Mouse (Mus musculus) adrenal gland, adult (tissue): ENCODE measurements around the gene Gm47996.
"Not testable (repeated sequence)": the region's sequence is repeated elsewhere in the genome, so short reads cannot be mapped to it uniquely, and the experiment has no call there.

Experiments used
- DNase-seq, 2 experiments: peaks; one replicate each; pipeline ENCODE4 v3.0.0; 2022 to 2023; ENCODE audit warnings: low spot score in 1 of 2; ENCODE audit not compliant: inconsistent age in 2 of 2

Gene Gm47996

GRCm38 (mm10) chr1:151209824-151210355, at the start of gene Gm47996:
Gene Gm47996, plus strand, starts transcription at chr1:151210131.
- not testable (repeated sequence) for DNase-seq

GRCm38 (mm10) chr1:151166031-151166430, 43.9 kb upstream of the Gm47996 start:
- DNase-seq = no peak

- DNase-seq = no peak
Observed at GRCm38 (mm10) chr1:151167297-151168047, 42.5 kb upstream of the Gm47996 start.

GRCm38 (mm10) chr1:151168637-151169036, 41.3 kb upstream of the Gm47996 start:
- no peak for DNase-seq

GRCm38 (mm10) chr1:151171572-151172461, 38.1 kb upstream of the Gm47996 start:
- DNase-seq = peak; percentile 33 to 71

- peak; percentile 13 to 72 for DNase-seq
Observed at GRCm38 (mm10) chr1:151177030-151177936, 32.6 kb upstream of the Gm47996 start.

GRCm38 (mm10) chr1:151177937-151178271, 32.0 kb upstream of the Gm47996 start:
- no peak for DNase-seq

GRCm38 (mm10) chr1:151178505-151179083, 31.3 kb upstream of the Gm47996 start:
- DNase-seq = no peak

GRCm38 (mm10) chr1:151180167-151180566, 29.8 kb upstream of the Gm47996 start:
- DNase-seq = no peak

GRCm38 (mm10) chr1:151182266-151182665, 27.7 kb upstream of the Gm47996 start, which contains the start of gene Gm47985:
Gene Gm47985, plus strand, starts transcription at chr1:151182537.
- DNase-seq = not testable (repeated sequence)

- DNase-seq = not testable (repeated sequence)
Observed at GRCm38 (mm10) chr1:151186186-151186585, 23.7 kb upstream of the Gm47996 start.

- DNase-seq = not testable (repeated sequence)
Observed at GRCm38 (mm10) chr1:151186879-151187424, 23.0 kb upstream of the Gm47996 start.

GRCm38 (mm10) chr1:151188469-151188868, 21.5 kb upstream of the Gm47996 start:
- DNase-seq = no peak

- not testable (repeated sequence) for DNase-seq
Observed at GRCm38 (mm10) chr1:151192075-151192474, 17.9 kb upstream of the Gm47996 start, which contains the start of gene Gm8947. Gene Gm8947, plus strand, starts transcription at chr1:151192376.

- DNase-seq = not testable (repeated sequence)
Observed at GRCm38 (mm10) chr1:151192739-151193138, 17.2 kb upstream of the Gm47996 start.

GRCm38 (mm10) chr1:151195986-151196385, 13.9 kb upstream of the Gm47996 start:
- not testable (repeated sequence) for DNase-seq

GRCm38 (mm10) chr1:151196690-151197089, 13.2 kb upstream of the Gm47996 start:
- not testable (repeated sequence) for DNase-seq

- not testable (repeated sequence) for DNase-seq
Observed at GRCm38 (mm10) chr1:151198120-151198519, 11.8 kb upstream of the Gm47996 start, which contains the start of gene Gm47995. Gene Gm47995, plus strand, starts transcription at chr1:151198448.

GRCm38 (mm10) chr1:151200620-151201019, 9.3 kb upstream of the Gm47996 start:
- DNase-seq = not testable (repeated sequence)

GRCm38 (mm10) chr1:151202771-151203170, 7.2 kb upstream of the Gm47996 start:
- DNase-seq = not testable (repeated sequence)
